Mouse (Mus musculus): ENCODE data around the gene Teddm2. TPM values are rescaled to one million over a fixed set of nuclear protein-coding genes. Genes with fewer than 3 reads are reported as not detected.
A peak's percentile ranks its signal among the peaks of the same experiment; 100 is the strongest.
"Not testable (repeated sequence)": the region's sequence is repeated elsewhere in the genome, so short reads cannot be mapped to it uniquely, and the experiment has no call there.

Gene Teddm2
- polyA plus RNA-seq, 1 experiment: 0.19 TPM

- no peak for DNase-seq (ENCODE audit: low read depth, low spot score)
- 75% methylated on average over 6 of the region's 6 CpGs for WGBS
Measured at GRCm38 (mm10) chr1:153908208-153908607, 8.2 kb upstream of the Teddm2 start.

GRCm38 (mm10) chr1:153905884-153906283, 5.9 kb upstream of the Teddm2 start:
- no peak for DNase-seq (ENCODE audit: low read depth, low spot score)
- 87% methylated on average over 3 of the region's 3 CpGs for WGBS

- DNase-seq (ENCODE audit: low read depth, low spot score): no peak
- 60% methylated on average over 14 of the region's 14 CpGs for WGBS
Measured at GRCm38 (mm10) chr1:153904236-153904635, 4.2 kb upstream of the Teddm2 start.

- 54% methylated on average over 13 of the region's 13 CpGs for WGBS
- no peak for DNase-seq (ENCODE audit: low read depth, low spot score)
Measured at GRCm38 (mm10) chr1:153903006-153903405, 3.0 kb upstream of the Teddm2 start.

GRCm38 (mm10) chr1:153900860-153901730, 1.1 kb upstream of the Teddm2 start:
- 2% methylated on average over 25 of the region's 25 CpGs for WGBS
- DNase-seq (ENCODE audit: low read depth, low spot score): no peak

DNA sequence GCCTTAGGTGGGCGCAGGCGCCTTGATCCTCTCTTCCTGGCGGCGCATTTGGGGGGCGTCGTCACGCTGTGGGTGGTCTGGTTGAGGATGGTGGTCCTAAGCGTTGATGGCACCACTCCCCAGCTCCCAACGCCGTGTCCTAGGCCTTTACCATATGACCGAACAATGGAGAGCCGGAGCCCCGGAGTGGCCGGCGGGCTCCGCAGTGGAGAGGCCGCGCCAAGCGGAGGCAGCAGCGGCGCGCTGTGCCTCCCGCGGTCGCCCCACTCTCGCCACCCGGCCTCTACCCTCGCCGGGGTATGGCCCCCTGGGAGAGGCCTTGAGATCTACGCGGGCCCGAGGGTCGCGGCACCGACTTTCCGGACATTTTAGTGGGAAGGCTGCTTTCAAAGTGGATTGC, 353 bp upstream of the Teddm2 start:
- DNase-seq (ENCODE audit: low read depth, low spot score): no peak
- under 1% methylated on average over 36 of the region's 36 CpGs for WGBS

GRCm38 (mm10) chr1:153898989-153899730, 868 bp downstream of the Teddm2 start:
- 12% methylated on average over 22 of the region's 22 CpGs for WGBS
- DNase-seq (ENCODE audit: low read depth, low spot score): no peak

DNA sequence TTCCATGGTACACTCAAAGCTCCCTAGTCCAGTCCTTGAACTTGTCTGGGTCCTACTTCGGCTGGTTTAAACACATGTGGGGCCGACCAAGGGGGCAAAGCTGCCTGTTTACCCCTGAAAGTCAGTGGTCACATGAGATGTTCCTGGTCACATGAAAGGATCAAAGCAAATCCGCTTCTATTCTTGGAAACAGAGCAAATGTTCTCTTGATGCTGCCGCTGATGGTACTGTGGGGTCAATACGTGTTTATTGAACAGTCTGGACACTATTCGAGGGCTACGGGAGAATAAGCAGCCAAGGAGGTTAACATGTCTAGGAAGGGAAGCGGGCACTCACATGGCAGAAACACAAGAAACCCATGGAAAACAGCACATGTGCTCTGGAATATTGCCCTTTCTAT, 2.8 kb downstream of the Teddm2 start:
- WGBS: 93% methylated on average over 8 of the region's 8 CpGs
- DNase-seq (ENCODE audit: low read depth, low spot score): no peak

- no peak for DNase-seq (ENCODE audit: low read depth, low spot score)
- 34% methylated on average over 5 of the region's 5 CpGs for WGBS
Measured at GRCm38 (mm10) chr1:153894979-153895378, 5.0 kb downstream of the Teddm2 start.

GRCm38 (mm10) chr1:153894201-153894893, 5.7 kb downstream of the Teddm2 start:
- 41% methylated on average over 8 of the region's 8 CpGs for WGBS
- DNase-seq (ENCODE audit: low read depth, low spot score): no peak

DNA sequence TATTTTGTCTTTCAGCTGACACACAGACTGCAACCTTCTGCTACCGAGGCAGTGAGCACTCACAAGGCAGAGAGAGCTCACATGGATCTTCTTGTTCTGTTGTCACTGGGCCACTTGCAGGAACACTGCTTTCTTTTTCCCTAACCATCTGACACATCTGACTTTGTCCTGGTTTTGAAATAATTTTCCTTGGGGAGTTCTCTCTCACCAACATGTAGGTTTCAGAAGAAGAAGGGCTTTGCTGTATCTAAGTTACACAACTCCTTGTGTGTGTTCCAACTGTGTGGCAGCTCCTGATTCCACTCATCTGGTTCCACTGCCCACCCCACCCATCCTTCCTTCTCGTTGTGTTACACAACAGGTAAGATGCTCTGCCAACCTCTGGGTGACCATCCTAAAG, 6.3 kb downstream of the Teddm2 start:
- no peak for DNase-seq (ENCODE audit: low read depth, low spot score)
- 54% methylated on average over 2 of the region's 2 CpGs for WGBS

DNA sequence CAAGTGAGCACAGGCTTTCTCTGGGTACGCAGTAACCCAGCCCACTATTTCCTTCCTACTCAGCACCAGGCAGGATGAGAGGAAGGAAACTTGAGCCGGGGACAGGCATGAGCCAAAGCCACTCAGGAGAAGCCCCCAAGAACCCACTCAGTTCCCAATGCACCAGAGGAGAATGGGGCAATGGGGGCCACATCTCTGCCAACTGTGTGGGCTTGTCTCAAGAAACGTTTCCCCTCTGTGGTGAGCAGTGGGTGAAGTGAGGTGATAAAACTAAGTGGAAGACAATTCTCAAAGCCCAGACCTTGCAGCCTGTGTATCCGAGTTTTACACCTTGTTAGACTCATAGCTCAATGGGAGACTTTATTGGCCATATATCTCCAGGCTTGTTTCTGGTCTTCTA, 8.6 kb downstream of the Teddm2 start, which contains the start of gene Teddm1a:
Gene Teddm1a (plus strand): TSS at position 301 of the 400 bp plus-strand sequence.
- 55% methylated on average over 4 of the region's 4 CpGs for WGBS

GRCm38 (mm10) chr1:153890121-153890520, 9.9 kb downstream of the Teddm2 start:
- WGBS: 95% methylated on average over 10 of the region's 10 CpGs

More for the DNA sequence above, 8.6 kb downstream of the Teddm2 start, which contains the start of gene Teddm1a:
- DNase-seq (ENCODE audit: low read depth, low spot score): no peak

GRCm38 (mm10) chr1:153886024-153886633, 13.9 kb downstream of the Teddm2 start:
- WGBS: 53% methylated on average over 17 of the region's 17 CpGs
- no peak for DNase-seq (ENCODE audit: low read depth, low spot score)

More at GRCm38 (mm10) chr1:153890121-153890520, 9.9 kb downstream of the Teddm2 start:
- DNase-seq (ENCODE audit: low read depth, low spot score): no peak

DNA sequence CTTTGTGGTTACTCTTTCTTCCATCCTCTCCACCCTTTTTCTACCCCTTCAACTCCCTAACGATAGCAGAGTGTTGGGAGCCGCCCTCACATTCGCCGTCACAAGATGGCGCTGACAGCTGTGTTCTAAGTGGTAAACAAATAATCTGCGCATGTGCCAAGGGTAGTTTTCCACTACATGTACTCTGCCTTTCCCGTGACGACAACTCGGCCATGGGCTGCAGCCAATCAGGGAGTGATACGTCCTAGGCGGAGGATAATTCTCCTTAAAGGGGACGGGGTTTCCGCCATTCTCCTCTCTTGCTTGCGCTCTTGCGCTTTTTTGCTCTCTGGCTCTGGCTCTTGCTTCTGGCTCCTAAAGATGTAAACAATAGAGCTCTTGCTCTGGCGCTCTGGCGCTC, 19.6 kb downstream of the Teddm2 start:
- 96% methylated on average over 17 of the region's 17 CpGs for WGBS

GRCm38 (mm10) chr1:153874045-153874444, 26.0 kb downstream of the Teddm2 start, which contains the start of gene Teddm1b:
Gene Teddm1b, plus strand, starts transcription at chr1:153874345.
- WGBS: 76% methylated on average over 6 of the region's 6 CpGs

More for the DNA sequence above, 19.6 kb downstream of the Teddm2 start:
- not testable (repeated sequence) for DNase-seq (ENCODE audit: low read depth, low spot score)

GRCm38 (mm10) chr1:153855946-153856345, 44.1 kb downstream of the Teddm2 start:
- no peak for DNase-seq (ENCODE audit: low read depth, low spot score)

More at GRCm38 (mm10) chr1:153874045-153874444, 26.0 kb downstream of the Teddm2 start, which contains the start of gene Teddm1b:
- DNase-seq (ENCODE audit: low read depth, low spot score): no peak

DNA sequence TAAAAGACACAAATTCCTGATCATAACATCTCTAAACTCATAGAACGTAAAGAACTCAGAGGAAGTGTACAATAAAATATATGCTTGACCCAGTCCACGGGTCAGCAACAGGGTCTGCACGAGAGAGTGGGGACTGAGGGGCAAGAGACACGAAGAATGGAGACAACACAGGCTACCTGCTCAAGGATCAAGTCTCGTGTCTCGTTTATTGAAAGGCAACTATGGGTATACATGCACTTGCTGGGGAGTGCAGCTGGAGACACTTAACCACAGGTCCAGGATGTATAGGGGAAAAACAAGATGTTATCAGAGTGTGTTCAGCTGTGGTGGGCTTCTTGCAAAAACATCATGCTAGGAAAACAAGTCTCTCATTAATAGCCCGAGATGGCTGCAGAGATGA, 47.3 kb downstream of the Teddm2 start:
- WGBS: 61% methylated on average over 7 of the region's 7 CpGs
- DNase-seq (ENCODE audit: low read depth, low spot score): not testable (repeated sequence)

More at GRCm38 (mm10) chr1:153855946-153856345, 44.1 kb downstream of the Teddm2 start:
- 74% methylated on average over 8 of the region's 8 CpGs for WGBS

GRCm38 (mm10) chr1:153846867-153847266, 53.2 kb downstream of the Teddm2 start:
- DNase-seq (ENCODE audit: low read depth, low spot score): peak; percentile 7

More at GRCm38 (mm10) chr1:153846867-153847266, 53.2 kb downstream of the Teddm2 start:
- WGBS: 22% methylated on average over 6 of the region's 6 CpGs
